Mouse (Mus musculus) mature B cell (primary cell): ENCODE measurements around the gene Uxs1.

Experiments used
- in situ Hi-C: fragments of 300-500 bp; cut with MboI; formaldehyde crosslinking; loops from 2 replicates; pipeline ENCODE4 v1.14.3; 2019

Gene Uxs1

GRCm38 (mm10) chr1:43722459-43722858 is 105.1 kb downstream of the Uxs1 start:
- in situ Hi-C loops, result no loop called here

GRCm38 (mm10) chr1:43718793-43719192 is 108.8 kb downstream of the Uxs1 start:
- in situ Hi-C loops, result no loop called here

GRCm38 (mm10) chr1:43717967-43718366 is 109.6 kb downstream of the Uxs1 start:
- in situ Hi-C loops, result no loop called here

- in situ Hi-C loops, result no loop called here
Observed at GRCm38 (mm10) chr1:43714841-43715240, 112.8 kb downstream of the Uxs1 start.

- in situ Hi-C loops, result no loop called here
Observed at GRCm38 (mm10) chr1:43698577-43699000, 129.0 kb downstream of the Uxs1 start.
